Mouse (Mus musculus): Measurements from ENCODE around the gene Ythdc1. TPM values are rescaled to one million over a fixed set of nuclear protein-coding genes. Genes with fewer than 3 reads are reported as not detected.
"Not testable (repeated sequence)": the region's sequence is repeated elsewhere in the genome, so short reads cannot be mapped to it uniquely, and the experiment has no call there.

Ythdc1 gene
- total RNA-seq (2015; ENCODE audit: low replicate concordance): 99.5 and 104 TPM in 2 replicates
- 64.9 and 84.1 TPM in 2 replicates for total RNA-seq (2017; ENCODE audit: low replicate concordance)

DNA sequence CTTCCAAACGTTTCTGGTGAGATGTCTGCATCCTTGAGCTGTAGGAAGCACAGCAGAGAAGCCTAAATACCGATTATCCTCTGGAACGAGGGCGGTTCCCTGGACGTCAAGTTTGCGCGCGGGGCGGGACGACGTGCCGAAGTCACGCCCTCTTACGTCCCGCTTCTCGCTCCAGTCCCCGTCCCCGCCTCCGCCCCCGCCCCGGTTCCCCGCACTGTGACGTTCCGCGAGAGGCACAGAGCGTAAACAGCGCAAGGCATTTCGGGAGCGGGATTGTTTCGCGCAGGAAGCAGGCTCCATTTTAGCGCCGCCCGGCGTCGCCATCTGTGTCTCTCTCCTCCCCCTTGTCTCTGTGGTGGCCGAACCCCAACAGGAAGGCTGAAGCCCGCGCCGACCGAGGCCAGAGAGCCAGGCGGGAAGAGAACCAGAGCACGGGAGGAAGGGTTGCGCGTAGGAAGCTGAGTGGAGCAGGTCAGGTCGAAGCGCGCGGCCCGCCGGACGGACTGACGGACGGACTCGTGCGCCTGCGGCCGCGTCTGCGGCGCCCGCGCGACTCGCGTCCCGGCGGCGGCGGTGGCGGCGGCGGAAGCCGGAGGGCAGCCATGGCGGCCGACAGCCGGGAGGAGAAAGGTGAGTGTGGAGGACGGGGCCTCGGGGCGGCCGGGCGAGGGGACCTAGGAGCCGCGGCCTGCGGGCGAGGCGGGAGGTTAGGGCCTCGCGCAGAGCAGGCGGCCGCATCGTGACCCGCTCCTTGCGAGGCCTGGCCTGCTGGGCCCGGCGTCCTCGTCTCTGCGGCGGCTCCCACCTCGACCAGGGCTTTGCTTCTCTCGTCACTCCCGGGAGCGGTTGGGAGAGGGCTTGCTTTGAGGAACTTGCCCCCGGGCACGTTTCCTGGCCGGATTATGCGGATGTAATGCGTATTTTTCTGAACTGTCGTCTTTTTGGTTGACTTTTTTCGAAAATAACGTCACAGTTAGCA lies at the start of gene Ythdc1:
Gene Ythdc1, plus strand, starts transcription at position 260 of the 979 bp plus-strand sequence.
- ATAC-seq (replicated peaks; ENCODE audit: low FRiP score, poor library complexity, severe bottlenecking): peak; percentile 97

DNA sequence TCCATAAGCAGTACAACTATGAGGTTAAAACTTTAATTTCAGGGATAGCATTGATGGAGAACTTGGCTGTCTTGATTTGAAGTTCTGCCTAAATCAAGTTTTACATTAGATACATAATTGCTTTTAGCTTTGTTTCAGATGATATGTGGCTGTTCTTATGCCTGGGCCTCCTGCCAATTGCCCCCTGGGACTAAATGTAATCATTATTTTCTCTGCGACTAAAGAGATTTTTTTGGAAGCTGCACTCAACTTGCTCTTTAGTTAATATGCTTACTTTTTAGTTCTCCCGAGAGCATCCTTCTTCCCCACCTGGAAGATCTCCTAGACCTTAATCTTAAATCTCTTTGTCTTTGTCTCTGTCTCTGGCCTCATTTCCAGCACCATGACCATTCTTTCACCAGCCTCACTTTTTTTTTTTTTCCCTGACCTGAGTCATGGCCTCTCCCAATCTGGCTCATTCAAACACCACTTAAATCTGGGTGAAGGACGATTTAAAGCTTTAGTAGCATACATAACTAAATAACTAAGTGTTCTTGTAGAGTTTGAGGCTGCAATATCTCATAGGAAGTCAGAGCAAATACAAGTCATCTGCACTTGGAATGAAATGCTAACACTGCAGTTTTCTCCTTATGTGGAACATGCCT lies 34.9 kb upstream of the Ythdc1 start:
- ATAC-seq (replicated peaks; ENCODE audit: low FRiP score, poor library complexity, severe bottlenecking): no peak

DNA sequence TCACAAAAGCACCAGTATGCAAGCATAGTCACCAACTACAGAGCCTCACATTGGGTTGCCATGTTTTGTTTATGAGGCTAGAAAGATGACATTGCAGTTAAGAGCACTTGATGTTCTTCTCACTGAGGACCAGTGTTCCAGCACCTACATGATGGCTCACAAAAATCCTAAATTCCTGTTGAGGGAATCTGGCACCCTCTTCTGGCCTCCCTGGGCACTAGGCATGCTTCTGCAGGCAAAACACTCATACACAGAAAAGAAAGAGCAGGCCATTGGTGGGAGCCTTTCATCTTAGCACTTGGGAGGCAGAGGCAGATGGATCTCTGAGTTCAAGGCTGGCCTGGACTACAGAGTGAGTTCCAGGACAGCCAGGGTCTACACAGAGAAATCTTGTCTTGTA lies 33.0 kb upstream of the Ythdc1 start:
- no peak for ATAC-seq (replicated peaks; ENCODE audit: low FRiP score, poor library complexity, severe bottlenecking)

DNA sequence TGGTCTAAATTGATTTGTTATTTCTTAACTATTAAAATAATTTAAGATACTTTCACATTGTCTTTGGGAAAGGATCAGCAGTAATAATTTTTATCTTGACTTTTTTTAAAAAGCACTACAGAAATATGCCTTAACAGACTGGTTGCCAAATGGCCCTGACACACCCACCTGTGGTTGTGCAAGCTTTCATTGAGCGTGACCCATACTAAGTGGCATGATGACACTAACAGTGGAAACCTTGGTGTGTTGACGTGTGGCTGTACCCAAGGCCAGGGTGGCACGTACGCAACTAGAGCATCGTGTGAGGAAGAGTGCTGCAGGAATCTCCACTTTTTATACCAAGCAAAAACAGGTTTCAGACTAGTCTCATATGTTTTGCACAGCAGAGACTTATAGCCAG lies 27.1 kb upstream of the Ythdc1 start:
- ATAC-seq (replicated peaks; ENCODE audit: low FRiP score, poor library complexity, severe bottlenecking): no peak

DNA sequence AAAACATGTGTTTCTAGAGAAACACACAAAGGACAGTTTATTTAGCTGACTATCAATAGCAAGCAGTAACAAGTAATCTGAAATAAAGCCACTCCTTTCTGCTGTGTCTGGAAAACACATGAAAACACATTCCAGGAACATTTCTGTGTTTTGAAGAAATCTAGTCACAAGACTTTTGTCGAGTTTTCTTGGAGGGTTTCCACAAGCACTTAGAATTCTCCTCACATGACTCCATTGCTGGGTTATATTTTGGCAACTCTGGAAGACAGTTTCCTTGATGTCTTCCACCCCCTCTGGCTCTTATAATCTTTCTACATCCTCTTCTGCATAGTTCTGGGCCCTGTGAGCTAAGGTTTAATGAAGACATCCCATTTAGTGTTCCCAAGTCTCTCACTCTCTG lies 25.6 kb upstream of the Ythdc1 start:
- no peak for ATAC-seq (replicated peaks; ENCODE audit: low FRiP score, poor library complexity, severe bottlenecking)

DNA sequence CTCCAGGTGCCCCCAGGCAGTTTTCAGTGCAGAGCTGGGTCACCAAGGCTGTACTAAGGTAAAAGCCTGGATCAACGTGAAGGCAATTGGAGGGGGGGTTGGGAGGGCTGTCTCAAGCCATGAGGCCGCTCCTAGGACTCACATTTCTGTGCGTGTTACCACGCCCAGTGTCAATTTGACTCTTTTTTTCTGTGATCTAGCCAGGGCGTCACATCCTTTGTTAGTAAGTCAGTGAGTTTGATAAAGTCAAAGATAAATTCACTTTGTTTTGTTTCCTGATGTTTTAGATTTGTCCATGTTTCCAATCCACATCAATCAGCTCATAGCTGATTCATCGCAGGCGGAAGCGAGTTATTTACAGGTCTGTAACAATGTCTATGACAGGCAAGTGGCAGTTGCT lies 21.0 kb upstream of the Ythdc1 start:
- no peak for ATAC-seq (replicated peaks; ENCODE audit: low FRiP score, poor library complexity, severe bottlenecking)

DNA sequence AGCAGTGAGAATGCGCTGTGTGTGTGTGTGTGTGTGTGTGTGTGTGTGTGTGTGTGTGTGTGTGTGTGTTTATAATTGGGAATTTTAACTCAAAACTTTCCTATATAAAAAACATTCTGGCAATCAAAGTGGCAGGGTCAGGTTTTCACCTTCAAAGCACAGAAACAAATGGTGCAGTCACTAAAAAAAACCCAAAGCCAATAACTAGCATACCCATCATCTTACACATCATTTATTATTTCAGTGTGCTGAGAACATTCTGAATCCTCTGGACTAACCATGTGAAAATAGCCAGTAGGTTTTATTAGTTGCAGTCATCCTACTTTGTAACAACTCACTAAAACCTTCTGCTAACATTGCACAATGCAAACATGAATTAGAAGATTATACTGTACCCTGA lies 19.8 kb upstream of the Ythdc1 start:
- ATAC-seq (replicated peaks; ENCODE audit: low FRiP score, poor library complexity, severe bottlenecking): no peak

DNA sequence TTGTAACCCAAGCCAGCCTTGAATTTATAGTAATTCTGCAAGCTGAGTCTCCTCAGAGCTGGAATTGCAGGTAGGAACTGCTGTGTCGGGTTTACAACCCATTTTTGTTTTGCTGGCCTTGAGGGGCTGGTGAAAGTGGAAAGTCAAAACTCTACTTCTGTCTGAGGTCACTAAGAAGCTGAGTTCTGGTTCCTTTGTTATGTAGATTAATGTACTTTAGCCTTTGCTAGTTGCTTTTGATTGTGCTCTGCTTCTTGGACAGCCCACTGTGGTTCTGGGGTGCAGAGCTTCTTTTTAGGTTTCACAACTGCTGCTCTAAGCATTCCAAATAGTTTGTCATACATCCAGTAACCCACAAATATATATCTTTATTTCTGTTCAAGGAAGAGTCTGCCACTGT lies 17.2 kb upstream of the Ythdc1 start:
- no peak for ATAC-seq (replicated peaks; ENCODE audit: low FRiP score, poor library complexity, severe bottlenecking)

DNA sequence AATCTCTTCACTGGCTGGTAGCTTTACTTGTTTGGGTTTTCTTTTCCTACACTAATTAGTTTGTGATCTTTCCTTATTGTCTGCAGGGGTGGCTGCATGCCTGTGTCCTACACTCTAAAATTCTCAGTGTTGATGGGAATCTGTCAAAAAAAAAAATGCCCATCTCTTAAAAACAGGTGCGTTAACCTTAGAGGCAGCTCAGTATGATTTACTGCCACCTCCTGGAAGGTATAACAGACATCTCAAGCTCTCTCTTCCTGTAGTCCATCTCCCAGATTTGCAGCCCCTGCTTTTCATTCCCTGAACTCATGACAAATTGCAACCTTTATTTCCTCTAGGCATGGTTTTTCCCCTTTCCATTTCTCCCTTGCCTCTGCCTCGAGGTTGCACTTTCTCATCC lies 14.1 kb upstream of the Ythdc1 start:
- ATAC-seq (replicated peaks; ENCODE audit: low FRiP score, poor library complexity, severe bottlenecking): no peak

DNA sequence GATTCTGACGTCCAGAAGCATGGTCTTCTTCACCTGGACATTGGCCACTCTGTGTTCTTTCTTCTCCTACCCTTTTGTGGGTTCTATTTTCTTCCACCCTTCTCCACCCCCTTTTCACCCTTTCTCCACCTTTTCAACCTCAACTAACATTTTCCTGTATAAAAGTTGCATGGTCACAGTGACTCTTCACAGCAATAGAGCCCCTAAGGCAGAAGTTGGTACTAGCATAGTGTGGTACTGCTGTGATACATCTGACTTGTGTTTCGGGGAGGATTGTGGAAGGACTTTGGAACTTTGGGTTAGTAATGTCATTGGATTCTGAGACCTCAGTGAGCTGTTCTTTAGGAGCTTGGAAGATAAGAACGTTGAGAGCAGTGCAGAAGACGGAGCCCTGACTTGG lies 11.8 kb upstream of the Ythdc1 start:
- no peak for ATAC-seq (replicated peaks; ENCODE audit: low FRiP score, poor library complexity, severe bottlenecking)

DNA sequence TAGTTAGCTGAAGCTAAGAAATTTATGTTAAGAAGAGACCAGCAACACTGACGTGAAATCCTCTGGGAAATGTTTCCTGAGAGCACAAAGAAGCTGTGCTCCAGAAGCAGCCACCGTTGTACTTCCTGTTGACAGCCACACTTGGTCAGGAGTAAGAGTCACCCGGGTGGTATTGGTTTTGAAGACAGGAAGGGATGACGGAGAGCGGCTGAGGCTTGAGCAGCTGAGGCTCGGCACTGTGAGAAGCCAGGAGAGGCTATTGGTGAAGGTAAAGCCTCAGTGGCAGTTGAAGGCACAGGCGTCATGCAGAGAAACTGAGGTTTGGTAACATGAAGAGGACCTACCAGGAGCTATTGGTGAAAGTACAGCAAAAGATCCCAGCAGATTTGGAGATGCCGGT lies 11.2 kb upstream of the Ythdc1 start:
- no peak for ATAC-seq (replicated peaks; ENCODE audit: low FRiP score, poor library complexity, severe bottlenecking)

DNA sequence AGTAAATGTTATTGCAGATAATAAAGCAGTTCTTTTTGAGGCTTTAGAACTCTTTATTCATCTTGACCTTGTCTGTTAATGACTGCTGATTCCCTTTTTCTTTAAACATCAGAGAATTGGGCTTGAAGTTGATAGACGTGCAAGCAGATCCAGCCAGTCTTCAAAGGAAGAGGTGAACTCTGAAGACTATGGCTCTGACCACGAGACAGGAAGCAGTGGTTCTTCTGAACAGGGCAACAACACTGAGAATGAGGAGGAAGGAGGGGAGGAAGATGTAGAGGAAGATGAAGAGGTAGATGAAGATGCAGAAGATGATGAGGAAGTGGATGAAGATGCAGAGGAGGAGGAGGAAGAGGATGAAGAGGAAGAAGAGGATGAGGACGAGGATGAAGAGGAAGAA lies 12.8 kb downstream of the Ythdc1 start:
- ATAC-seq (replicated peaks; ENCODE audit: low FRiP score, poor library complexity, severe bottlenecking): no peak

DNA sequence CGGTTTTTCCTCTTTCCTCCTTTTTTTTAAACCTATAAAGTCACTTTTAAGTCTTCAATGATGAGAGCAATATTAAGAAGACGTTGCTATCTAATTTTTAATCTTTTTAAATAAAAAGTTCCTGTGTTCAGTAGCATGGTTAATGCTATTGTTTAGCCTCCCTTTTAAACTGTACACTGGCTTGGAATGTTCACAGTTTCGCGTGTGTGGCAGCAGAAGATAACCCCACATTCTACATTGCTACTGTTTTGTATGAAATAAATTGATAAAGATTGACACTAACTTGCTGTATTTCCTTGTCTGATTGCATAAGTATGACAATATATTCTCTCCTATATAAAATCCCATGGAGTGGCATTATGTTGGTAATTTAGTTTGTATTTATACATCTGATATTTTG lies 32.4 kb downstream of the Ythdc1 start:
- ATAC-seq (replicated peaks; ENCODE audit: low FRiP score, poor library complexity, severe bottlenecking): not testable (repeated sequence)

DNA sequence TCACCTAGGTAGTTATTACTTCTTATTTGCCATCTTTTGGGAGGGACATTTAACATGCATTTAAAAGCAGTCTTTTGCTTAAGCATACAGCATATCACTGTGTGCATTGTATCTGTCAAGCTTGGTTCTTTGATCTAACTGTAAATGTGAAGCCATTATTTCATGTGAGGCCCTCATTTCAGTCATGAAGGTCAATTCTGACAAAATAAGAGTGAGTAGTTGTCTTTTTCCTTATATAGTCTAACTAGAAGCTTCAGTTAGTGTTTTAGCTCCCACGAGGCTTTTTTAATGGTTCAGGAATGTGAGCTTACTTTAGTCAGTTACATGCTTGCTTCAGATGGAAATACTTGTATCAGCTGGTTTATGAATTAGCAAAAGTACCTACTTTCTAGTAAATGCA lies 34.1 kb downstream of the Ythdc1 start:
- no peak for ATAC-seq (replicated peaks; ENCODE audit: low FRiP score, poor library complexity, severe bottlenecking)

DNA sequence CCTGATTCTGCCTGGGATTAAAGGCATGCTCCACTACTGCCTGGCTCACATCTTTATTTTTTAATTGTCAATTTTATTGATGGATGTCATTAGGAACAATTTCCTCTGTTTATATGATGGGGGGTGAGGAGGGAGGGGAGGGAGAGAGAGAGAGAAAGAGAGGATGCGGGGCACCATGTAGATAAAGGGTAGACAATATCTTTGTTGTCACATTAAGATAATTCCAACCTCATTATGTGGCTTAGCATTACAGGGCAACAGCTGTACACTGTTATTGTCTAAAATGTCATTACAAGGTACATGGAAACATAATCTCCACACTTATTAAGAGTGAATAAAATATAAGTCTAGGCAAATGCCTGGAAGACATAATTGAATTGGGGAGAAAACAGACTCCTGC lies 35.5 kb downstream of the Ythdc1 start:
- no peak for ATAC-seq (replicated peaks; ENCODE audit: low FRiP score, poor library complexity, severe bottlenecking)

DNA sequence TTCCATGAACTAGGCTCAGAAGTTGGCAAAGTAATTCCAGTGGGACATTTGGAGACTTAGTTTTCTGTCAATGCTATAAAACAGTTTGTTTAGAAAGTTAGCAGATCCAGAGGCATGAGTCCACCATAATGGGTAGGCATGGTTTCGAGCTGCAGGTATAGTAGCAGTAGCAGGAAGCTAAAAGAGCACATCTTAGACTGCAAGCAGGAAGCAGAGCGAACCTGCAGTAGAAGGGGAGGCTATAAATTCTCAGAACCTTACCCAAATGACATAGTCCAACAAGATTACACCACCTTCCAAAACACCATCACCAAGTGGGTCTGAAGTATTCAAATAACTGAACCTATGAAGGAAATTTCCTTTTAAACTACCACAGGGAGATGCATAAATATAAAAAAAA lies 36.2 kb downstream of the Ythdc1 start:
- ATAC-seq (replicated peaks; ENCODE audit: low FRiP score, poor library complexity, severe bottlenecking): no peak

DNA sequence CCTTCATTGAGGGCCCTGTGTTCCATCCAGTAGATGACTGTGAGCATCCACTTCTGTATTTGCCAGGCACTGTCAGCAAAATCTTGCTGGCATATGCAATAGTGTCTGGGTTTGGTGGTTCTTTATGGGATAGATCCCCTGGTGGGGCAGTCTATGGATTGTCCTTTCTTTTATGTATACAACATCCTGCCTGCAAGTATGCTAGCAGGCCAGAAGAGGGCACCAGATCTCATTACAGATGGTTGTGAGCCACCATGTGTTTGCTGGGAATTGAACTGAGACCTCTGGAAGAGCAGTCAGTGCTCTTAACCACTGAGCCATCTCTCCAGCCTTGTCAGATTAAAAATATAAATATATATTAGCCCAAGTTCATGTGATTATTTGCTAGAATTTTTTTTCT lies 37.2 kb downstream of the Ythdc1 start:
- ATAC-seq (replicated peaks; ENCODE audit: low FRiP score, poor library complexity, severe bottlenecking): not testable (repeated sequence)

DNA sequence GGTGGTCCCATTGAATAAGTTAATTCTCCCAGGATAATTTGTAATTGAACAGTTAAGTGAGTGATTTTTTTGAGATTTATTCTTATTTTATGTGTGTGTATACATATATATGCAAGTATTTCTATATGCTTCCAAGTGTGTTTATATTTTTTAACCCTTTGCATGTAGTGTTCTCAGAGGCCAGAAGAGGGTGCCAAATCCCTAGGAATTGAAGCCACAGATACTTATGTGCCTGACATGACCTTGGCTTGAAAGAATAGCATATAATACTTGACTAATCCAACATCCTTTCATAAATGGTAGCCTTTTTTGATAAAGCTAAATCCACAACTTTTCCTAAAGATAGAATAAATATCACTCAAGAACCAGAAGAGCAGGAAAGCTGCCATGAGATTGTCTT lies 46.1 kb downstream of the Ythdc1 start:
- no peak for ATAC-seq (replicated peaks; ENCODE audit: low FRiP score, poor library complexity, severe bottlenecking)

DNA sequence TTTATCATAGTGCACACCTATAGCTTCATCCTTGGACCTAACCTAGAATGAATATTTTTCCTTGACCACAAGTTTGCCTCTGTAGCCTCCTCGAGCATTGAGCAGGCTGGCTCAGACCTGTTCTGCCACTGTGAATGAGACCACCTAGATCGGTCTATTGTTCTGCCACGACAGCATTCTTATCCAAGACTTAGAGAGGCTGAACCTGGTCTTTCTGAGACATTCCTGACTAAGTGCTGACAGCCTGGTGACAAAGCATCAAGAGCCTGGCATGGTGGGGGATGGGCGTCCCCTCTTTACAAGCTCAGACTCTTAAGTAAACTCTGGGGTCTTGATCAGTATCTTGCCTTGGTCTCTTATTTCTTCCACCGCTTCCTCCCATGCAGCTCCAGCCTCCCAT lies 47.6 kb downstream of the Ythdc1 start:
- ATAC-seq (replicated peaks; ENCODE audit: low FRiP score, poor library complexity, severe bottlenecking): no peak

DNA sequence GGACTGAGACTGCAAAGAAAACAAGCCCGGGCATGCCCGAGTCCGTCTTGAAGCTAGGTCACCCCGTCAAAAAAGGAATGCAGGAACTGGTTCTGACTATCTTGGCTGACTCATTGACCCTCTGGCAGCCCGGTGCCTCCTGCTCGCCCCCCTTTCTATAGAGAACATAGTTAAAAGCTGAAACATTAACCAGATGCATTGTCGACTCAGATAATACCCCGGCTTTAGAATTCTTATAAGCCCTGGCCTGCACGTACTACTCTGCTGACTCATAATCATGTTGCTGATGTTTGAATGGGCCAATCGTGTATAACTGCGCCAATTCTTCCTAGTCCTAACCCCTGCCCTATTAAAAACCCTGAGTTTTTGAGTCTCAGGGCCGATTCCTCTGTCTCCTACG lies 52.5 kb downstream of the Ythdc1 start:
- ATAC-seq (replicated peaks; ENCODE audit: low FRiP score, poor library complexity, severe bottlenecking): not testable (repeated sequence)

DNA sequence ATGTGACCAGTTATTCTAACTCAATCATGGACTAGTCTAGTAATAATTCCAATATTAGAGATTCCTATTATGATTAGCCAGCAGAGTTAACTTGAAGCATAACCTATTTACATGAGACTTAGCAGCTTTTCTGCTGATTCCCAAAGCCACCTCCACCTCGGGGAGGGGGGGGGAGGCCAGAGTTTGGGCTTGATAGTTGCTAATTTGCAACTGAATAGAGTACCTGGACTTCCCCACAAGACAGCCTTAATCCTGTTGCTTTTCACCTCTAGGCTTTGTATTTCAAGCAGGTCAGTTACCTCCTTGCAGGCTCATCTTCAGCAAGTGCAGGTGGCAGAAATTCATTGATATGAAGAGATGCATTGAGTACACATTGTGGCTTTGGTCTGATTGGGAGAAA lies 53.7 kb downstream of the Ythdc1 start:
- ATAC-seq (replicated peaks; ENCODE audit: low FRiP score, poor library complexity, severe bottlenecking): no peak

Measured in erythroid progenitor cell, adult 5-6 weeks (primary cell).